Mouse (Mus musculus) CH12.LX (cell line): Measurements from ENCODE around the gene Bcl9l. TPM values are rescaled to one million over a fixed set of nuclear protein-coding genes. Genes with fewer than 3 reads are reported as not detected.

ENCODE experiments used
- DNase-seq: peaks from one replicate; pipeline ENCODE4 v3.0.0-alpha.2; 2013; ENCODE audit errors: extremely low read depth
- H3K27ac ChIP-seq: 2 replicates; pipeline ENCODE4 v1.5.1; 2012; ENCODE audit warnings: low read depth, mild to moderate bottlenecking, control low read depth, moderate library complexity; ENCODE audit not compliant: insufficient read depth
- H3K27me3 ChIP-seq: replicated peaks from 2 replicates; pipeline ENCODE3; 2012; ENCODE audit warnings: inconsistent platforms
- H3K36me3 ChIP-seq, 2 experiments: replicated peaks in 1 of 2; 2 replicates each; pipeline versions ENCODE3 to v1.6.1; 2012; ENCODE audit warnings: inconsistent platforms in 1 of 2, low read length in 1 of 2, mild to moderate bottlenecking in 1 of 2, mixed read lengths in 1 of 2, moderate library complexity in 1 of 2; ENCODE audit not compliant: control insufficient read depth in 1 of 2, insufficient read depth in 1 of 2
- H3K4me1 ChIP-seq, 2 experiments: 2 replicates each; pipeline ENCODE4 v1.6.1; 2012; ENCODE audit warnings: inconsistent platforms in 1 of 2, moderate library complexity in 1 of 2; ENCODE audit not compliant: insufficient read depth in 2 of 2, control insufficient read depth in 1 of 2
- H3K4me2 ChIP-seq: 2 replicates; pipeline ENCODE4 v1.6.1; 2012; ENCODE audit warnings: low read depth, mild to moderate bottlenecking, control low read depth; ENCODE audit not compliant: poor library complexity, insufficient read depth, severe bottlenecking
- H3K4me3 ChIP-seq, 3 experiments: fragments of 150-350 bp in 1 of 3; sonication (generic) in 1 of 3; replicated peaks in 1 of 3; 2 replicates each; pipeline versions ENCODE3 to v1.5.1; 2011 to 2012; ENCODE audit warnings: low read depth in 2 of 3, low read length in 2 of 3, mild to moderate bottlenecking in 2 of 3, moderate library complexity in 2 of 3, control low read depth in 1 of 3, improper control_type of control experiment in 1 of 3, inconsistent platforms in 1 of 3, mixed read lengths in 1 of 3; ENCODE audit not compliant: poor library complexity in 1 of 3
- H3K79me2 ChIP-seq: replicated peaks from 2 replicates; pipeline ENCODE4 v1.6.1; 2012; ENCODE audit warnings: mild to moderate bottlenecking, moderate library complexity; ENCODE audit not compliant: control insufficient read depth, poor library complexity, insufficient read depth, severe bottlenecking; ENCODE audit errors: extremely low read depth
- H3K9ac ChIP-seq: 2 replicates; pipeline ENCODE4 v1.6.1; 2012; ENCODE audit warnings: low read depth, mild to moderate bottlenecking, control low read depth, moderate library complexity; ENCODE audit not compliant: insufficient read depth
- H3K9me3 ChIP-seq: replicated peaks from 2 replicates; pipeline ENCODE3; 2012; ENCODE audit warnings: low read length, inconsistent platforms, mixed read lengths
- CTCF ChIP-seq, 2 experiments: IDR thresholded peaks in 1 of 2; conservative IDR thresholded peaks in 1 of 2; 2 replicates each; pipeline ENCODE4 v1.5.1; 2011 to 2012; ENCODE audit warnings: low read depth in 2 of 2, low read length in 2 of 2, improper control_type of control experiment in 1 of 2, inconsistent platforms in 1 of 2, mild to moderate bottlenecking in 1 of 2, moderate library complexity in 1 of 2
- E2F4 ChIP-seq: IDR thresholded peaks from 2 replicates; pipeline ENCODE4 v1.6.1; 2011; ENCODE audit warnings: low read depth, low read length, improper control_type of control experiment; ENCODE audit not compliant: insufficient replicate concordance
- ELF1 ChIP-seq: IDR thresholded peaks from 2 replicates; pipeline ENCODE4 v1.6.1; 2014; ENCODE audit warnings: low read depth, mild to moderate bottlenecking, inconsistent platforms, low read length, improper control_type of control experiment
- ETS1 ChIP-seq: conservative IDR thresholded peaks from 2 replicates; pipeline ENCODE4 v1.6.1; 2012; ENCODE audit warnings: low read depth, mild to moderate bottlenecking, inconsistent platforms, low read length, improper control_type of control experiment, moderate library complexity
- GABPA ChIP-seq: IDR thresholded peaks from 2 replicates; pipeline ENCODE4 v1.6.1; 2012; ENCODE audit warnings: low read depth, low read length, improper control_type of control experiment, inconsistent platforms; ENCODE audit not compliant: insufficient replicate concordance
- HCFC1 ChIP-seq: IDR thresholded peaks from 2 replicates; pipeline ENCODE4 v1.6.1; 2012; ENCODE audit warnings: low read depth, mild to moderate bottlenecking, inconsistent platforms, low read length, improper control_type of control experiment
- IRF4 ChIP-seq: IDR thresholded peaks from 2 replicates; pipeline ENCODE4 v1.6.1; 2014; ENCODE audit warnings: low read depth, mild to moderate bottlenecking, inconsistent platforms, low read length, improper control_type of control experiment
- JUN ChIP-seq: IDR thresholded peaks from 2 replicates; pipeline ENCODE4 v1.6.1; 2011; ENCODE audit warnings: low read depth, mild to moderate bottlenecking, low read length, improper control_type of control experiment, moderate library complexity; ENCODE audit not compliant: insufficient read depth
- KAT2A ChIP-seq: IDR thresholded peaks from 2 replicates; pipeline ENCODE4 v1.6.1; 2012; ENCODE audit warnings: low read length, improper control_type of control experiment, inconsistent platforms; ENCODE audit not compliant: insufficient replicate concordance
- MAZ ChIP-seq: IDR thresholded peaks from 2 replicates; pipeline ENCODE4 v1.6.1; 2012; ENCODE audit warnings: low read depth, mild to moderate bottlenecking, inconsistent platforms, low read length, improper control_type of control experiment, moderate library complexity
- MEF2A ChIP-seq: IDR thresholded peaks from 2 replicates; pipeline ENCODE4 v1.6.1; 2014; ENCODE audit warnings: low read depth, mild to moderate bottlenecking, inconsistent platforms, low read length, improper control_type of control experiment, borderline replicate concordance
- MYC ChIP-seq: IDR thresholded peaks from 2 replicates; pipeline ENCODE4 v1.6.1; 2011; ENCODE audit warnings: low read depth, mild to moderate bottlenecking, improper control_type of control experiment, low read length
- NELFE ChIP-seq: IDR thresholded peaks from 2 replicates; pipeline ENCODE4 v1.6.1; 2011; ENCODE audit warnings: low read depth, low read length, improper control_type of control experiment
- PAX5 ChIP-seq: IDR thresholded peaks from 2 replicates; pipeline ENCODE4 v1.6.1; 2012; ENCODE audit warnings: low read length, inconsistent platforms, mixed read lengths
- POLR2A ChIP-seq: IDR thresholded peaks from 2 replicates; pipeline ENCODE4 v1.6.1; 2011; ENCODE audit warnings: low read depth, mild to moderate bottlenecking, improper control_type of control experiment, low read length
- POLR2AphosphoS2 ChIP-seq: IDR thresholded peaks from 2 replicates; pipeline ENCODE4 v1.6.1; 2011; ENCODE audit warnings: low read depth, low read length, improper control_type of control experiment
- TBP ChIP-seq: conservative IDR thresholded peaks from 2 replicates; pipeline ENCODE4 v1.6.1; 2011; ENCODE audit warnings: low read depth, low read length, improper control_type of control experiment
- UBTF ChIP-seq: IDR thresholded peaks from 2 replicates; pipeline ENCODE4 v1.6.1; 2012; ENCODE audit warnings: low read depth, mild to moderate bottlenecking, inconsistent platforms, low read length, improper control_type of control experiment, moderate library complexity
- USF1 ChIP-seq: IDR thresholded peaks from 2 replicates; pipeline ENCODE4 v1.6.1; 2014; ENCODE audit warnings: low read depth, mild to moderate bottlenecking, inconsistent platforms, low read length, improper control_type of control experiment
- ZMIZ1 ChIP-seq: IDR thresholded peaks from 2 replicates; pipeline ENCODE4 v1.6.1; 2012; ENCODE audit warnings: low read depth, mild to moderate bottlenecking, inconsistent platforms, low read length, improper control_type of control experiment
- ZNF384 ChIP-seq: IDR thresholded peaks from 2 replicates; pipeline ENCODE4 v1.6.1; 2012; ENCODE audit warnings: low read depth, low read length, improper control_type of control experiment, inconsistent platforms
- dilution Hi-C: fragments of 300-500 bp; cut with MboI; formaldehyde crosslinking; loops from 2 replicates; pipeline ENCODE4 v1.14.3; 2020; ENCODE audit warnings: low sequenced_read_pairs; ENCODE audit not compliant: extremely low pct_unique_long_range_greater_than_20kb, extremely low pct_ligation_motif_present
- in situ Hi-C: fragments of 300-500 bp; cut with MboI; formaldehyde crosslinking; loops from 3 replicates; pipeline ENCODE4 v1.14.3; 2019; ENCODE audit warnings: low sequenced_read_pairs, low pct_ligation_motif_present, low pct_unique_long_range_greater_than_20kb, mixed read lengths
- polyA plus RNA-seq: library from polyadenylated mRNA; unstranded; fragments of >175 nt; gene quantifications from 2 replicates; pipeline ENCODE4 v1.2.1, GENCODE M21; 2012; ENCODE audit warnings: low read depth; ENCODE audit not compliant: insufficient read length
- total RNA-seq, 2 experiments: library from RNA; depleted of rRNA; stranded (reverse); fragments of 300-350 nt in 1 of 2; fragments of >200 nt in 1 of 2; gene quantifications; 2 replicates each; pipeline ENCODE4 v1.2.3; 2012 to 2014

The Bcl9l gene
- total and polyA plus RNA-seq, 3 experiments: 0.67 to 7.5 (median 1.6) TPM

DNA sequence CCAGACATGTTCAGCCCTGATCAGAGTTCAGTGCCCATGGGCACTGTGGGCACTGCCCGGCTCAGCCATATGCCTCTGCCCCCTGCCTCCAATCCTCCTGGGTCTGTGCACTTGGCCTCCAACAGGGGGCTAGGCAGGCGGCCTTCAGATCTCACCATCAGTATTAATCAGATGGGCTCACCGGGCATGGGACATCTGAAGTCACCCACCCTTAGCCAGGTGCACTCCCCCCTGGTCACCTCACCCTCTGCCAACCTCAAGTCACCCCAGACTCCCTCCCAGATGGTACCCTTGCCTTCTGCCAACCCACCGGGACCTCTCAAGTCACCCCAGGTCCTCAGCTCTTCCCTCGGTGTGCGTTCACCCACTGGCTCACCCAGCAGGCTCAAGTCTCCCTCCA, 24.7 kb downstream of the Bcl9l start:
- in situ Hi-C loops: no loop called here
- H3K36me3 ChIP-seq: peaks cover 16 to 92% of the 10 kb centered on the region in 2 experiments

DNA sequence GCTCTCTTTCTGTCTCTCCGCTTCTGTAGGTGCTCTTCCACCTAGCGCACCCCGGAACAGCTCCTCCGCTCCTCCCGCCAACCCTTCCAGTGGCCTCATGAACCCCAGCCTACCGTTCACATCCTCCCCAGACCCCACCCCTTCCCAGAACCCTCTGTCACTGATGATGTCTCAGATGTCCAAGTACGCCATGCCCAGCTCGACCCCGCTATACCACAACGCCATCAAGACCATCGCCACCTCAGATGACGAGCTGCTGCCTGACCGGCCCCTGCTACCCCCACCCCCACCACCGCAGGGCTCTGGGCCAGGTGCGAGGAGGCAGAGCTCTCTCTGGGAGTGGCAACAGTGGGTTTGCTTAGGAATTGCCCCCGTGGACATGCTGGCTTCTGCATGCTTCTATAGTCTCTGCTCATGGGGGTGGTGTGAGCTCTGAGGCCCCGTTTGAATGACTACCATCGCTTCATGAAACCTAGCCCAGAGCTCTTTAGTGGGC, 25.5 kb downstream of the Bcl9l start:
- Histone ChIP-seq H3K4me2 (no peak overlapping the region), H3K4me1 (peaks cover 17 to 50% of the 10 kb centered on the region in 2 experiments), H3K79me2 (no peaks in the 10 kb centered on the region)
- DNase-seq: no peak
- TF ChIP-seq MYC: no peak
- no peak for TF ChIP-seq TBP
- no peak for TF ChIP-seq POLR2A
- TF ChIP-seq ZNF384: no peak
- no peak for TF ChIP-seq NELFE
- TF ChIP-seq, all 38 proteins: peak for 0
- dilution Hi-C loops (no loop called here), in situ Hi-C loops (no loop called here)
- no peak overlapping the region for H3K9ac ChIP-seq
- no peak overlapping the region for H3K27ac ChIP-seq
- H3K27me3 ChIP-seq: no peaks in the 10 kb centered on the region
- H3K36me3 ChIP-seq: peaks cover 21 to 92% of the 10 kb centered on the region in 2 experiments
- no peak overlapping the region for H3K4me3 ChIP-seq
- H3K9me3 ChIP-seq: no peaks in the 10 kb centered on the region

More for the DNA sequence above, 24.7 kb downstream of the Bcl9l start:
- TF ChIP-seq NELFE (no peak), UBTF (no peak), USF1 (no peak), CTCF (conservative IDR thresholded peaks at IDR 0.05 in 1 of 2, IDR thresholded peaks at IDR 0.05 in 1 of 2; ENCODE audit: low read depth in 2 of 2, low read length in 2 of 2) (no peak), POLR2AphosphoS2 (no peak), PAX5 (no peak), JUN (no peak), ELF1 (no peak), GABPA (no peak), MEF2A (no peak), MAZ (no peak), E2F4 (no peak), ZMIZ1 (no peak), KAT2A (no peak), IRF4 (no peak), HCFC1 (no peak), ETS1 (no peak)
- no peaks in the 10 kb centered on the region for H3K27me3 ChIP-seq
- no peaks in the 10 kb centered on the region for H3K79me2 ChIP-seq
- H3K4me1 ChIP-seq: peaks cover 17 to 42% of the 10 kb centered on the region in 2 experiments
- no peak overlapping the region for H3K4me3 ChIP-seq
- no peak overlapping the region for H3K9ac ChIP-seq
- no peak overlapping the region for H3K4me2 ChIP-seq
- no peaks in the 10 kb centered on the region for H3K9me3 ChIP-seq
- DNase-seq: no peak
- dilution Hi-C loops: no loop called here
- H3K27ac ChIP-seq: no peak overlapping the region
